Mouse (Mus musculus): ENCODE measurements at regions not wholly inside any gene's neighbourhood (a gene's known extent, or its start where the extent isn't known, plus 50 kb on each side); places are given as distances from the start of the nearest gene placed in this dataset.

- no peak for ATAC-seq (ENCODE audit: insufficient number of reproducible peaks, insufficient read depth, low FRiP score, low TSS enrichment, low read depth)
- Histone ChIP-seq H3K9me3 (no peaks in the 10 kb centered on the region), H3K27ac (no peak overlapping the region), H3K4me2 (no peak overlapping the region), H3K4me1 (peaks cover 12% of the 10 kb centered on the region; the same call in 1 of the 2 replicates), H3K9ac (no peak overlapping the region), H3K4me3 (no peak overlapping the region), H3K36me3 (no peaks in the 10 kb centered on the region), H3K27me3 (no peaks in the 10 kb centered on the region)
- WGBS: 59% methylated on average over 2 of the region's 2 CpGs
These were observed 146.4 kb downstream of the Ttc32 start for GRCm38 (mm10) chr12:9176198-9176597.

GRCm38 (mm10) chr12:9178626-9179025 is 148.8 kb downstream of the Ttc32 start:
- Histone ChIP-seq H3K9me3 (no peaks in the 10 kb centered on the region), H3K4me2 (peak overlapping the region; percentile 12; the same call in 1 of the 2 replicates), H3K36me3 (no peaks in the 10 kb centered on the region), H3K27me3 (no peaks in the 10 kb centered on the region), H3K4me1 (peaks cover 12% of the 10 kb centered on the region; the same call in 1 of the 2 replicates), H3K27ac (no peak overlapping the region), H3K4me3 (no peak overlapping the region), H3K9ac (no peak overlapping the region)
- no peak for ATAC-seq (ENCODE audit: insufficient number of reproducible peaks, insufficient read depth, low FRiP score, low TSS enrichment, low read depth)
- 13% methylated on average over 4 of the region's 4 CpGs for WGBS

GRCm38 (mm10) chr12:9180677-9181076 is 150.9 kb downstream of the Ttc32 start:
- ATAC-seq (ENCODE audit: insufficient number of reproducible peaks, insufficient read depth, low FRiP score, low TSS enrichment, low read depth): no peak
- Histone ChIP-seq H3K4me2 (no peak overlapping the region), H3K4me3 (no peak overlapping the region), H3K27ac (no peak overlapping the region), H3K27me3 (no peaks in the 10 kb centered on the region), H3K36me3 (no peaks in the 10 kb centered on the region), H3K4me1 (peaks cover 9% of the 10 kb centered on the region; the same call in 1 of the 2 replicates), H3K9me3 (no peaks in the 10 kb centered on the region), H3K9ac (no peak overlapping the region)
- 44% methylated on average over 4 of the region's 4 CpGs for WGBS

GRCm38 (mm10) chr12:9191721-9192120 is 161.9 kb downstream of the Ttc32 start:
- no peaks in the 10 kb centered on the region for H3K9me3 ChIP-seq
- peaks cover 14% of the 10 kb centered on the region for H3K4me1 ChIP-seq
- no peak overlapping the region for H3K27ac ChIP-seq
- no peak overlapping the region for H3K9ac ChIP-seq
- no peak for ATAC-seq (ENCODE audit: insufficient number of reproducible peaks, insufficient read depth, low FRiP score, low TSS enrichment, low read depth)
- no peaks in the 10 kb centered on the region for H3K36me3 ChIP-seq
- 0 out of 2 replicates have a peak, but pooled peaks cover 2% of the 10 kb centered on the region for H3K27me3 ChIP-seq
- WGBS: 37% methylated on average over 5 of the region's 5 CpGs
- H3K4me3 ChIP-seq: no peak overlapping the region
- H3K4me2 ChIP-seq: no peak overlapping the region

DNA sequence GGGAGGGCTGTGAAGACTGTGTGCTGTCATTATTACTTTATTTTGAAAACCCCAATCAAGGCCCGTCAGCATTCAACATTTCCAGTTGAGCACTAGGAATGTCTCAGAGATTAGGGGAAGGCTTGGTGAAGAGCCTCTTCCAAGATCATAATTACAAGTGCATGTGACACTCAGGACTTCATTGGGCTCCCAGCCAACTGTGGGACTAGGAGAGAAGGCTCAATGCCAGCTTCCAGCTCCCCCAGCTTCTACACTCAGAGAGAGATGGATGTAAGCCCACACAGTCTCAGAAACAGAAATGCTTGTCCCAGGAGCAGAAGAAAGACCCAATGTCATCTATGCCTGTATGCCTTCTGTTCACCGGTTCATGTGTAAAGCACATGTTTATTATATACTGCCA is 169.5 kb downstream of the Ttc32 start:
- H3K4me2 ChIP-seq: no peak overlapping the region
- WGBS: 67% methylated on average over 2 of the region's 2 CpGs
- H3K4me3 ChIP-seq: no peak overlapping the region
- H3K36me3 ChIP-seq: no peaks in the 10 kb centered on the region
- H3K27ac ChIP-seq: no peak overlapping the region
- H3K9ac ChIP-seq: no peak overlapping the region
- H3K27me3 ChIP-seq: 0 out of 2 replicates have a peak, but pooled peaks cover 2% of the 10 kb centered on the region
- H3K4me1 ChIP-seq: peaks cover 6% of the 10 kb centered on the region; the same call in 1 of the 2 replicates
- no peak for ATAC-seq (ENCODE audit: insufficient number of reproducible peaks, insufficient read depth, low FRiP score, low TSS enrichment, low read depth)
- no peaks in the 10 kb centered on the region for H3K9me3 ChIP-seq

DNA sequence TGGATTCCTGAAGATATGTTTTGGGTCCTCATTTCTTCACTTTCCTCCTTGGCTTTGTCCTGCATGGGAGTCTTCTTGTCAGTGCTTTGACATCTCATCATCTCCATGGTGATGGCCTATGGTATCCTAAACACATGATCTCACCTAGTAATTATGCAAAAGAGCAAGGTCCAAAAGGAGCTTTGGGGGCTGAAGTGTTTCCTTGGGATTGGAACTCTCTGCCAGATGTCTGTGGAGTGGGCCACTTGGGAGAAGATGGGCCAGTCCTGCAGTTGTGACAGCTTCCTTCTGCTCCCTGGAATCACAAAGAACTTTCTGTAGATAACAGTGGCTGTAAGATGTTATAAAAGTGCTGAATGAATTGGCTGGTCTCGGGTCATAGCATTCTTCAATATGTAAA is 182.4 kb downstream of the Ttc32 start:
- H3K4me1 ChIP-seq: no peaks in the 10 kb centered on the region
- H3K9ac ChIP-seq: no peak overlapping the region
- no peak overlapping the region for H3K27ac ChIP-seq
- ATAC-seq (ENCODE audit: insufficient number of reproducible peaks, insufficient read depth, low FRiP score, low TSS enrichment, low read depth): no peak
- no peaks in the 10 kb centered on the region for H3K36me3 ChIP-seq
- 77% methylated on average over 1 of the region's 1 CpGs for WGBS
- H3K27me3 ChIP-seq: no peaks in the 10 kb centered on the region
- no peaks in the 10 kb centered on the region for H3K9me3 ChIP-seq
- H3K4me3 ChIP-seq: no peak overlapping the region
- no peak overlapping the region for H3K4me2 ChIP-seq

DNA sequence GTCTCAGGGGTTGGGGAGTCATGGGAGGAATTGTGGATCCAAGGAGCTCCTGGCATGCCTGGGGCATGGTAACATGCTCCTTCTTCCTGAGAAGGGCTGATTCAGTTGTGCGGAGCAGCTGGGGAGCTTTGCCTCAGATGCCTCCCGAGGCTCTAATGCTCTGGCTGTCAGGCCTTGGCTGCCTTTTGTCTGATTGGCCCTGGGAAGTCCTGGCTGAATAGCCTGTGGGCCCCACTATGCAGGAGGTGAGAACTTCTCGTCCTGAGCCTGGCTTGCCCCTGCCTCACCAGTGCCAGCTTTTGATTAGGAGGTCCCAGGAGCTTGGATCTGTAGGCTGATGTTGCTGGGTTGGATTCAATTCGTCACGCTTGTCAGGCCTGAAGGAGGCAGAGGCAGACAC is 195.2 kb downstream of the Ttc32 start:
- no peak overlapping the region for H3K4me3 ChIP-seq
- H3K27me3 ChIP-seq: no peaks in the 10 kb centered on the region
- H3K4me2 ChIP-seq: no peak overlapping the region
- ATAC-seq (ENCODE audit: insufficient number of reproducible peaks, insufficient read depth, low FRiP score, low TSS enrichment, low read depth): no peak
- no peak overlapping the region for H3K9ac ChIP-seq
- no peak overlapping the region for H3K27ac ChIP-seq
- no peaks in the 10 kb centered on the region for H3K9me3 ChIP-seq
- H3K36me3 ChIP-seq: no peaks in the 10 kb centered on the region
- 43% methylated on average over 5 of the region's 5 CpGs for WGBS
- 0 out of 2 replicates have a peak, but pooled peaks cover 3% of the 10 kb centered on the region for H3K4me1 ChIP-seq

GRCm38 (mm10) chr12:9227901-9228300 is 198.1 kb downstream of the Ttc32 start:
- Histone ChIP-seq H3K4me3 (no peak overlapping the region), H3K36me3 (no peaks in the 10 kb centered on the region), H3K27me3 (no peaks in the 10 kb centered on the region), H3K27ac (no peak overlapping the region), H3K4me2 (no peak overlapping the region), H3K9me3 (no peaks in the 10 kb centered on the region), H3K9ac (no peak overlapping the region), H3K4me1 (0 out of 2 replicates have a peak, but pooled peaks cover 5% of the 10 kb centered on the region)
- WGBS: 77% methylated on average over 5 of the region's 5 CpGs
- ATAC-seq (ENCODE audit: insufficient number of reproducible peaks, insufficient read depth, low FRiP score, low TSS enrichment, low read depth): no peak

DNA sequence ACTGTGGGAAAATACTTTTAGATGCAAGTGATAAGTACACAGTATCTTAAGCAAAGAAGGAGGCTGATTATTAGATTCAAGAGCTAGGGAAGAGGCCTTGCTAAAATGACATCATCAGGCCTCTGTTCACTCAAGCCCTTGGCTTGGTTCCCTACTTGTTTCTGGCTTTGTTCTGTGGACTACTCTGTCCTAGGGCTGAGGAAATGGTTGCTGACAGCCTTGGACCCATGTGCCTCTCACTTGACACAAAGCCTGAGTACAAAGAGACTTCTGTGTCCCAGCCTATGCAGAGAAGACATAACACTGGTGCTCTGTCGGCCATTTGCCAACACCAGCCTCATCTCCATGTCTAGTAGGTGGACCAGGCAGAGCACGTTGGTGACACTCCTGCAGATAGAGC is 198.7 kb downstream of the Ttc32 start:
- no peaks in the 10 kb centered on the region for H3K9me3 ChIP-seq
- no peak for ATAC-seq (ENCODE audit: insufficient number of reproducible peaks, insufficient read depth, low FRiP score, low TSS enrichment, low read depth)
- no peak overlapping the region for H3K4me2 ChIP-seq
- H3K4me3 ChIP-seq: no peak overlapping the region
- WGBS: 65% methylated on average over 2 of the region's 2 CpGs
- H3K4me1 ChIP-seq: 0 out of 2 replicates have a peak, but pooled peaks cover 5% of the 10 kb centered on the region
- no peak overlapping the region for H3K27ac ChIP-seq
- no peaks in the 10 kb centered on the region for H3K27me3 ChIP-seq
- H3K9ac ChIP-seq: no peak overlapping the region
- no peaks in the 10 kb centered on the region for H3K36me3 ChIP-seq

DNA sequence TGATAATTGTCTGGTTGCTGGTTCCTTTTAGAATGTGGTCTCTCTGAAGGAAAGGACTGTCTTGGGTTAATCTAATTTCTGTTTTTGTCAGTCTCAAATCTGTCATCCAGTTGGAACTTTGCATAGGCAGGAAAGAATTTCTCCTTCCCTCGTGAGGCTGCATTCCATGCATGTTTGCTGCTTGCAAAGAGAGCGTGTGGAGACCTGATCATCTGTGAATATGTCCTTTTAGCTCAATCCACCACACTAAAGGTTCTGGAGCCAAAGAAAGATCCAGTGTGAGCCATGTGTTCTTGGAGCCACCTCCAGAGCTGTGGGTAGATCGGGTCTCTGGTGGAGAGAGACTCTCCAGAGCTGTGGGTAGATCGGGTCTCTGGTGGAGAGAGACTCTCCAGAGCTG is 200.2 kb downstream of the Ttc32 start:
- Histone ChIP-seq H3K4me1 (0 out of 2 replicates have a peak, but pooled peaks cover 5% of the 10 kb centered on the region), H3K9ac (no peak overlapping the region), H3K4me3 (no peak overlapping the region), H3K27ac (no peak overlapping the region), H3K9me3 (no peaks in the 10 kb centered on the region), H3K27me3 (no peaks in the 10 kb centered on the region), H3K36me3 (no peaks in the 10 kb centered on the region), H3K4me2 (no peak overlapping the region)
- 39% methylated on average over 4 of the region's 4 CpGs for WGBS
- ATAC-seq (ENCODE audit: insufficient number of reproducible peaks, insufficient read depth, low FRiP score, low TSS enrichment, low read depth): no peak

GRCm38 (mm10) chr12:9230576-9230975 is 200.8 kb downstream of the Ttc32 start:
- H3K27ac ChIP-seq: no peak overlapping the region
- 0 out of 2 replicates have a peak, but pooled peaks cover 5% of the 10 kb centered on the region for H3K4me1 ChIP-seq
- WGBS: 67% methylated on average over 5 of the region's 5 CpGs
- H3K9me3 ChIP-seq: no peaks in the 10 kb centered on the region
- no peaks in the 10 kb centered on the region for H3K27me3 ChIP-seq
- H3K4me2 ChIP-seq: no peak overlapping the region
- H3K9ac ChIP-seq: no peak overlapping the region
- no peak overlapping the region for H3K4me3 ChIP-seq
- no peaks in the 10 kb centered on the region for H3K36me3 ChIP-seq
- ATAC-seq (ENCODE audit: insufficient number of reproducible peaks, insufficient read depth, low FRiP score, low TSS enrichment, low read depth): no peak

DNA sequence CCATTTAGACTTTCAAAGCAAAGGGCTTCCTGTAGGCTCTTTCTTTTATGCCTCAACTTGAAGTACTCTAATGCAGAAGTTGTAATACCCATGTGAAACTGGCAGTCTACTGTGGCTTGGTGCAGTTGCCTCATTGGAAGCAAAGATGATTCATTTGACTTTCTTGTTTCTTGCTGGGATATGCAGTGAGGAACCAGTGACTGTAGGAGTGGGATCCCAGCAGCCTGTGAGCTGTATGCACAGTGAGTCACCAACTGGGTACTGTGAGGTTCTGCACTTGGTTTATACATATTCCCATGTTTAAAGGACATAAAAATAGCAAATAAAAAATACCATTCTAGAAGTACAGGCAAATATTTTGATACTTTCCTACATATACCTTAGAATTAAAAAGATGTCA is 202.6 kb downstream of the Ttc32 start:
- ATAC-seq (ENCODE audit: insufficient number of reproducible peaks, insufficient read depth, low FRiP score, low TSS enrichment, low read depth): no peak
- H3K9ac ChIP-seq: no peak overlapping the region
- 0 out of 2 replicates have a peak, but pooled peaks cover 5% of the 10 kb centered on the region for H3K4me1 ChIP-seq
- H3K4me2 ChIP-seq: no peak overlapping the region
- H3K9me3 ChIP-seq: no peaks in the 10 kb centered on the region
- no peak overlapping the region for H3K4me3 ChIP-seq
- no peak overlapping the region for H3K27ac ChIP-seq
- H3K27me3 ChIP-seq: no peaks in the 10 kb centered on the region
- H3K36me3 ChIP-seq: no peaks in the 10 kb centered on the region

- Histone ChIP-seq H3K4me1 (no peaks in the 10 kb centered on the region), H3K9me3 (no peaks in the 10 kb centered on the region), H3K4me2 (no peak overlapping the region), H3K4me3 (no peak overlapping the region), H3K27ac (no peak overlapping the region), H3K27me3 (no peaks in the 10 kb centered on the region), H3K36me3 (no peaks in the 10 kb centered on the region), H3K9ac (no peak overlapping the region)
- WGBS: 83% methylated on average over 4 of the region's 4 CpGs
- ATAC-seq (ENCODE audit: insufficient number of reproducible peaks, insufficient read depth, low FRiP score, low TSS enrichment, low read depth): no peak
These were observed 206.1 kb downstream of the Ttc32 start for GRCm38 (mm10) chr12:9235866-9236265.

Data from embryonic facial prominence, embryonic 13.5 days (tissue).